Mouse (Mus musculus): Measurements from ENCODE around the gene Tex36. TPM values are rescaled to one million over a fixed set of nuclear protein-coding genes. Genes with fewer than 3 reads are reported as not detected.

Tex36 gene
- polyA plus RNA-seq, 1 experiment from 2014 or later, result not detected

- Histone ChIP-seq H3K4me3 (no peak overlapping the region), H3K9me3 (replicated peaks) (no peaks in the 10 kb centered on the region), H3K27me3 (ENCODE audit: low read depth, poor library complexity, severe bottlenecking) (no peaks in the 10 kb centered on the region), H3K4me1 (peaks cover 15% of the 10 kb centered on the region), H3K27ac (no peak overlapping the region), H3K36me3 (no peaks in the 10 kb centered on the region)
- DNase-seq (ENCODE audit: low spot score), result no peak
- WGBS, result 70% methylated on average over 6 of the region's 6 CpGs
Observed at GRCm38 (mm10) chr7:133576281-133576680, 25.7 kb downstream of the Tex36 start.

- H3K27ac ChIP-seq, result no peak overlapping the region
- no peak for DNase-seq (ENCODE audit: low spot score)
- 46% methylated on average over 3 of the region's 3 CpGs for WGBS
- H3K4me3 ChIP-seq, result no peak overlapping the region
- peaks cover 42% of the 10 kb centered on the region for H3K4me1 ChIP-seq
- no peaks in the 10 kb centered on the region for H3K9me3 ChIP-seq (replicated peaks)
- no peaks in the 10 kb centered on the region for H3K27me3 ChIP-seq (ENCODE audit: low read depth, poor library complexity, severe bottlenecking)
- H3K36me3 ChIP-seq, result no peaks in the 10 kb centered on the region
Observed at GRCm38 (mm10) chr7:133571927-133572326, 30.0 kb downstream of the Tex36 start.

GRCm38 (mm10) chr7:133569194-133569880 is 32.6 kb downstream of the Tex36 start:
- Histone ChIP-seq H3K27me3 (ENCODE audit: low read depth, poor library complexity, severe bottlenecking) (no peaks in the 10 kb centered on the region), H3K4me1 (peaks cover 35% of the 10 kb centered on the region), H3K27ac (no peak overlapping the region), H3K36me3 (no peaks in the 10 kb centered on the region), H3K9me3 (replicated peaks) (no peaks in the 10 kb centered on the region), H3K4me3 (no peak overlapping the region)
- peak; percentile 42 for DNase-seq (ENCODE audit: low spot score)
- WGBS, result 64% methylated on average over 16 of the region's 16 CpGs

GRCm38 (mm10) chr7:133564600-133564999 is 37.4 kb downstream of the Tex36 start:
- Histone ChIP-seq H3K36me3 (no peaks in the 10 kb centered on the region), H3K4me1 (peaks cover 14% of the 10 kb centered on the region), H3K9me3 (replicated peaks) (no peaks in the 10 kb centered on the region), H3K4me3 (no peak overlapping the region), H3K27me3 (ENCODE audit: low read depth, poor library complexity, severe bottlenecking) (no peaks in the 10 kb centered on the region), H3K27ac (no peak overlapping the region)
- WGBS, result 91% methylated on average over 8 of the region's 8 CpGs
- DNase-seq (ENCODE audit: low spot score), result no peak

- Histone ChIP-seq H3K9me3 (replicated peaks) (no peaks in the 10 kb centered on the region), H3K27ac (peak overlapping the region; percentile 7; the same call in 1 of the 2 replicates), H3K36me3 (no peaks in the 10 kb centered on the region), H3K4me3 (no peak overlapping the region), H3K27me3 (ENCODE audit: low read depth, poor library complexity, severe bottlenecking) (no peaks in the 10 kb centered on the region), H3K4me1 (peaks cover 2% of the 10 kb centered on the region; the same call in 1 of the 2 replicates)
- 80% methylated on average over 3 of the region's 3 CpGs for WGBS
- DNase-seq (ENCODE audit: low spot score), result no peak
Observed at GRCm38 (mm10) chr7:133563175-133563824, 38.7 kb downstream of the Tex36 start.

- no peaks in the 10 kb centered on the region for H3K9me3 ChIP-seq (replicated peaks)
- no peak overlapping the region for H3K27ac ChIP-seq
- no peaks in the 10 kb centered on the region for H3K36me3 ChIP-seq
- H3K27me3 ChIP-seq (ENCODE audit: low read depth, poor library complexity, severe bottlenecking), result no peaks in the 10 kb centered on the region
- H3K4me3 ChIP-seq, result no peak overlapping the region
- 58% methylated on average over 8 of the region's 8 CpGs for WGBS
- H3K4me1 ChIP-seq, result peaks cover 5% of the 10 kb centered on the region
- DNase-seq (ENCODE audit: low spot score), result no peak
Observed at GRCm38 (mm10) chr7:133555786-133556492, 46.0 kb downstream of the Tex36 start.

- 90% methylated on average over 7 of the region's 7 CpGs for WGBS
- Histone ChIP-seq H3K36me3 (no peaks in the 10 kb centered on the region), H3K4me1 (peaks cover 5% of the 10 kb centered on the region), H3K4me3 (no peak overlapping the region), H3K27ac (no peak overlapping the region), H3K27me3 (ENCODE audit: low read depth, poor library complexity, severe bottlenecking) (no peaks in the 10 kb centered on the region), H3K9me3 (replicated peaks) (no peaks in the 10 kb centered on the region)
- no peak for DNase-seq (ENCODE audit: low spot score)
Observed at GRCm38 (mm10) chr7:133552306-133552991, 49.5 kb downstream of the Tex36 start.

GRCm38 (mm10) chr7:133551000-133551399 is 51.0 kb downstream of the Tex36 start:
- Histone ChIP-seq H3K9me3 (replicated peaks) (no peaks in the 10 kb centered on the region), H3K4me1 (peaks cover 4% of the 10 kb centered on the region), H3K36me3 (no peaks in the 10 kb centered on the region), H3K27me3 (ENCODE audit: low read depth, poor library complexity, severe bottlenecking) (no peaks in the 10 kb centered on the region), H3K27ac (no peak overlapping the region), H3K4me3 (no peak overlapping the region)
- WGBS, result 67% methylated on average over 2 of the region's 2 CpGs
- no peak for DNase-seq (ENCODE audit: low spot score)

- no peak for DNase-seq (ENCODE audit: low spot score)
- H3K36me3 ChIP-seq, result no peaks in the 10 kb centered on the region
- H3K27ac ChIP-seq, result no peak overlapping the region
- WGBS, result 87% methylated on average over 4 of the region's 4 CpGs
- H3K27me3 ChIP-seq (ENCODE audit: low read depth, poor library complexity, severe bottlenecking), result no peaks in the 10 kb centered on the region
- no peak overlapping the region for H3K4me3 ChIP-seq
- no peaks in the 10 kb centered on the region for H3K9me3 ChIP-seq (replicated peaks)
- no peaks in the 10 kb centered on the region for H3K4me1 ChIP-seq
Observed at GRCm38 (mm10) chr7:133548434-133548833, 53.5 kb downstream of the Tex36 start.

- WGBS, result 90% methylated on average over 3 of the region's 3 CpGs
- Histone ChIP-seq H3K4me1 (no peaks in the 10 kb centered on the region), H3K36me3 (no peaks in the 10 kb centered on the region), H3K27me3 (ENCODE audit: low read depth, poor library complexity, severe bottlenecking) (no peaks in the 10 kb centered on the region), H3K27ac (no peak overlapping the region), H3K4me3 (no peak overlapping the region), H3K9me3 (replicated peaks) (no peaks in the 10 kb centered on the region)
- no peak for DNase-seq (ENCODE audit: low spot score)
Observed at GRCm38 (mm10) chr7:133545631-133546030, 56.3 kb downstream of the Tex36 start.

GRCm38 (mm10) chr7:133544966-133545365 is 57.0 kb downstream of the Tex36 start:
- H3K36me3 ChIP-seq, result no peaks in the 10 kb centered on the region
- 67% methylated on average over 2 of the region's 2 CpGs for WGBS
- H3K27me3 ChIP-seq (ENCODE audit: low read depth, poor library complexity, severe bottlenecking), result no peaks in the 10 kb centered on the region
- no peak overlapping the region for H3K4me3 ChIP-seq
- no peaks in the 10 kb centered on the region for H3K4me1 ChIP-seq
- no peak overlapping the region for H3K27ac ChIP-seq
- no peak for DNase-seq (ENCODE audit: low spot score)
- H3K9me3 ChIP-seq (replicated peaks), result no peaks in the 10 kb centered on the region

GRCm38 (mm10) chr7:133543131-133543530 is 58.8 kb downstream of the Tex36 start:
- WGBS, result 94% methylated on average over 4 of the region's 4 CpGs
- no peaks in the 10 kb centered on the region for H3K36me3 ChIP-seq
- H3K4me1 ChIP-seq, result no peaks in the 10 kb centered on the region

GRCm38 (mm10) chr7:133537366-133537765 is 64.6 kb downstream of the Tex36 start:
- WGBS, result 89% methylated on average over 4 of the region's 4 CpGs
- Histone ChIP-seq H3K4me3 (no peak overlapping the region), H3K27ac (no peak overlapping the region), H3K9me3 (replicated peaks) (no peaks in the 10 kb centered on the region), H3K4me1 (no peaks in the 10 kb centered on the region), H3K36me3 (no peaks in the 10 kb centered on the region), H3K27me3 (ENCODE audit: low read depth, poor library complexity, severe bottlenecking) (no peaks in the 10 kb centered on the region)
- no peak for DNase-seq (ENCODE audit: low spot score)

More at GRCm38 (mm10) chr7:133543131-133543530, 58.8 kb downstream of the Tex36 start:
- DNase-seq (ENCODE audit: low spot score), result no peak
- H3K27me3 ChIP-seq (ENCODE audit: low read depth, poor library complexity, severe bottlenecking), result no peaks in the 10 kb centered on the region
- H3K27ac ChIP-seq, result no peak overlapping the region
- no peaks in the 10 kb centered on the region for H3K9me3 ChIP-seq (replicated peaks)
- H3K4me3 ChIP-seq, result no peak overlapping the region

All from limb, embryonic 10.5 days (tissue).